Mouse (Mus musculus) thymus, adult 2 months (tissue): Measurements from ENCODE around the gene Xxylt1.

Experiments used
- CTCF ChIP-seq: fragments of 200-500 bp; IDR thresholded peaks from 2 replicates; pipeline ENCODE4 v1.5.1; 2012; ENCODE audit warnings: mild to moderate bottlenecking, control low read depth, low read length, moderate library complexity, borderline replicate concordance; ENCODE audit not compliant: control insufficient read depth, poor library complexity, insufficient read depth; ENCODE audit errors: extremely low read depth
- POLR2A ChIP-seq: fragments of 200-500 bp; IDR thresholded peaks from 2 replicates; pipeline ENCODE4 v1.6.1; 2012; ENCODE audit warnings: mild to moderate bottlenecking, low read length, control low read depth, moderate library complexity; ENCODE audit not compliant: control insufficient read depth, poor library complexity, insufficient read depth; ENCODE audit errors: extremely low read depth

DNA sequence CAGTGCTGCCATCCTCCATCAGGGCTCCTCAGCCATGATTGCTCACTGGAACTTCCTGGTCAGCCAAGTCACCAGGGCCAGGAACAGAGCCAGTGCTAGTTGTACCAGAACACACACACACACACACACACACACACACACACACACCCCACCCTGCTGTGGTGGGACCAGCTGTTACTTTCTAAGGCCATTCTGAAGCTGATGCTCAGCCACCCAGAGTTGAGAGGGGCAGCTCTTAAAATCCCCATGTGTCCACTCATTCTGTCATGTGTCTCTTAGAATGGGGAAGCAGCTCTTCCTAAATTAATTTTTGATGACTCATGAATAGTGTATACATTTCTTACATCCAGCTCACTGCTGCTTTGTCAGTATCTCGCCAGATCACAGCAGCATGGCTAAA, 158.7 kb downstream of the Xxylt1 start:
- TF ChIP-seq CTCF (no peak), POLR2A (no peak)
